Mouse (Mus musculus): ENCODE measurements around the gene Syt2. TPM values are rescaled to one million over a fixed set of nuclear protein-coding genes. Genes with fewer than 3 reads are reported as not detected.

The Syt2 gene
- not detected for polyA plus RNA-seq (2015; fragmentation: Illumina TruSeq; extraction: RNeasy Lipid Tissue Mini Kit (QIAGEN cat#74804); ENCODE audit: insufficient read depth, low replicate concordance)

GRCm38 (mm10) chr1:134646261-134646962 lies at the start of gene Syt2:
Syt2 (plus strand) TSS chr1:134646677.

Other genes with a start within 250 kb of the Syt2 start
- gene Cyb5r1, start 241.1 kb upstream of the Syt2 start, polyA plus RNA-seq (2015; fragmentation: Illumina TruSeq; extraction: RNeasy Lipid Tissue Mini Kit (QIAGEN cat#74804); ENCODE audit: insufficient read depth, low replicate concordance), result 38.5 TPM
- gene Adipor1, start 231.3 kb upstream of the Syt2 start, polyA plus RNA-seq (2015; fragmentation: Illumina TruSeq; extraction: RNeasy Lipid Tissue Mini Kit (QIAGEN cat#74804); ENCODE audit: insufficient read depth, low replicate concordance), result 76.8 TPM
- gene Klhl12, start 191.1 kb upstream of the Syt2 start, polyA plus RNA-seq (2015; fragmentation: Illumina TruSeq; extraction: RNeasy Lipid Tissue Mini Kit (QIAGEN cat#74804); ENCODE audit: insufficient read depth, low replicate concordance), result 26.8 TPM
- 32.5 TPM for gene Rabif, start 152.0 kb upstream of the Syt2 start, polyA plus RNA-seq (2015; fragmentation: Illumina TruSeq; extraction: RNeasy Lipid Tissue Mini Kit (QIAGEN cat#74804); ENCODE audit: insufficient read depth, low replicate concordance)
- gene Mgat4e, start 97.0 kb upstream of the Syt2 start, polyA plus RNA-seq (2015; fragmentation: Illumina TruSeq; extraction: RNeasy Lipid Tissue Mini Kit (QIAGEN cat#74804); ENCODE audit: insufficient read depth, low replicate concordance), result not detected
- gene Kdm5b, start 86.5 kb upstream of the Syt2 start, polyA plus RNA-seq (2015; fragmentation: Illumina TruSeq; extraction: RNeasy Lipid Tissue Mini Kit (QIAGEN cat#74804); ENCODE audit: insufficient read depth, low replicate concordance), result 18.1 TPM